Mouse (Mus musculus): ENCODE data around the gene Lrrc55. TPM values are rescaled to one million over a fixed set of nuclear protein-coding genes. Genes with fewer than 3 reads are reported as not detected.

Lrrc55 gene
- polyA plus RNA-seq, 1 experiment from 2014 or later: 14.5 TPM

GRCm38 (mm10) chr2:85139393-85139792 lies 57.6 kb downstream of the Lrrc55 start:
- no peak overlapping the region for H3K4me2 ChIP-seq
- WGBS: 68% methylated on average over 4 of the region's 4 CpGs
- H3K9me3 ChIP-seq: no peaks in the 10 kb centered on the region
- no peak for ATAC-seq (replicated peaks)
- no peaks in the 10 kb centered on the region for H3K36me3 ChIP-seq (replicated peaks)
- H3K4me3 ChIP-seq: no peak overlapping the region
- H3K27me3 ChIP-seq (replicated peaks): no peaks in the 10 kb centered on the region
- 0 out of 2 replicates have a peak, but pooled peaks cover 2% of the 10 kb centered on the region for H3K4me1 ChIP-seq
- no peak overlapping the region for H3K9ac ChIP-seq
- H3K27ac ChIP-seq: no peak overlapping the region

- H3K4me2 ChIP-seq: no peak overlapping the region
- H3K4me3 ChIP-seq: no peak overlapping the region
- no peaks in the 10 kb centered on the region for H3K36me3 ChIP-seq (replicated peaks)
- 37% methylated on average over 2 of the region's 2 CpGs for WGBS
- no peak for ATAC-seq (replicated peaks)
- H3K4me1 ChIP-seq: 0 out of 2 replicates have a peak, but pooled peaks cover 2% of the 10 kb centered on the region
- no peaks in the 10 kb centered on the region for H3K27me3 ChIP-seq (replicated peaks)
- no peak overlapping the region for H3K27ac ChIP-seq
- no peaks in the 10 kb centered on the region for H3K9me3 ChIP-seq
- H3K9ac ChIP-seq: no peak overlapping the region
Observed at GRCm38 (mm10) chr2:85138143-85138542, 58.9 kb downstream of the Lrrc55 start.

GRCm38 (mm10) chr2:85137601-85138140 lies 59.3 kb downstream of the Lrrc55 start:
- no peaks in the 10 kb centered on the region for H3K36me3 ChIP-seq (replicated peaks)
- peak overlapping the region; percentile 7; the same call in 1 of the 2 replicates for H3K4me3 ChIP-seq
- no peak overlapping the region for H3K27ac ChIP-seq
- no peak overlapping the region for H3K4me2 ChIP-seq
- 77% methylated on average over 10 of the region's 10 CpGs for WGBS
- H3K9ac ChIP-seq: no peak overlapping the region
- H3K4me1 ChIP-seq: 0 out of 2 replicates have a peak, but pooled peaks cover 2% of the 10 kb centered on the region
- no peaks in the 10 kb centered on the region for H3K27me3 ChIP-seq (replicated peaks)
- no peak for ATAC-seq (replicated peaks)
- no peaks in the 10 kb centered on the region for H3K9me3 ChIP-seq

- Histone ChIP-seq H3K27me3 (replicated peaks) (no peaks in the 10 kb centered on the region), H3K4me3 (no peak overlapping the region), H3K36me3 (replicated peaks) (no peaks in the 10 kb centered on the region), H3K9ac (no peak overlapping the region), H3K9me3 (no peaks in the 10 kb centered on the region), H3K27ac (no peak overlapping the region), H3K4me2 (no peak overlapping the region), H3K4me1 (0 out of 2 replicates have a peak, but pooled peaks cover 2% of the 10 kb centered on the region)
- no peak for ATAC-seq (replicated peaks)
- 86% methylated on average over 21 of the region's 21 CpGs for WGBS
Observed at GRCm38 (mm10) chr2:85136831-85137520, 60.0 kb downstream of the Lrrc55 start.

GRCm38 (mm10) chr2:85136089-85136488 lies 60.9 kb downstream of the Lrrc55 start, which contains the start of gene Aplnr:
Gene Aplnr, plus strand, starts transcription at chr2:85136225.
- Histone ChIP-seq H3K27me3 (replicated peaks) (no peaks in the 10 kb centered on the region), H3K36me3 (replicated peaks) (no peaks in the 10 kb centered on the region), H3K4me3 (no peak within 1 kb of the TSS), H3K27ac (no peak within 1 kb of the TSS), H3K9me3 (no peaks in the 10 kb centered on the region), H3K9ac (no peak within 1 kb of the TSS), H3K4me1 (0 out of 2 replicates have a peak, but pooled peaks cover 2% of the 10 kb centered on the region), H3K4me2 (no peak within 1 kb of the TSS)
- WGBS: 2% methylated on average over 4 of the region's 4 CpGs
- 0 out of 2 replicates have a peak, but pooled peaks have one; percentile 41 for ATAC-seq (replicated peaks)

GRCm38 (mm10) chr2:85135099-85135498 lies 61.9 kb downstream of the Lrrc55 start:
- no peak for ATAC-seq (replicated peaks)
- 71% methylated on average over 1 of the region's 1 CpGs for WGBS
- Histone ChIP-seq H3K36me3 (replicated peaks) (no peaks in the 10 kb centered on the region), H3K4me2 (no peak overlapping the region), H3K9ac (no peak overlapping the region), H3K27ac (no peak overlapping the region), H3K9me3 (no peaks in the 10 kb centered on the region), H3K4me3 (no peak overlapping the region), H3K4me1 (0 out of 2 replicates have a peak, but pooled peaks cover 2% of the 10 kb centered on the region), H3K27me3 (replicated peaks) (no peaks in the 10 kb centered on the region)

GRCm38 (mm10) chr2:85132204-85132603 lies 64.8 kb downstream of the Lrrc55 start:
- H3K4me3 ChIP-seq: no peak overlapping the region
- H3K4me2 ChIP-seq: no peak overlapping the region
- no peak for ATAC-seq (replicated peaks)
- WGBS: 73% methylated on average over 2 of the region's 2 CpGs
- H3K9ac ChIP-seq: no peak overlapping the region
- no peaks in the 10 kb centered on the region for H3K27me3 ChIP-seq (replicated peaks)
- 0 out of 2 replicates have a peak, but pooled peaks cover 2% of the 10 kb centered on the region for H3K4me1 ChIP-seq
- H3K9me3 ChIP-seq: no peaks in the 10 kb centered on the region
- H3K36me3 ChIP-seq (replicated peaks): no peaks in the 10 kb centered on the region
- H3K27ac ChIP-seq: no peak overlapping the region

- peak; percentile 61; the same call in 1 of the 2 replicates for ATAC-seq (replicated peaks)
- 36% methylated on average over 1 of the region's 1 CpGs for WGBS
- H3K9me3 ChIP-seq: no peaks in the 10 kb centered on the region
- H3K9ac ChIP-seq: no peak overlapping the region
- no peak overlapping the region for H3K4me2 ChIP-seq
- no peaks in the 10 kb centered on the region for H3K36me3 ChIP-seq (replicated peaks)
- no peak overlapping the region for H3K27ac ChIP-seq
- H3K27me3 ChIP-seq (replicated peaks): no peaks in the 10 kb centered on the region
- no peak overlapping the region for H3K4me3 ChIP-seq
- 0 out of 2 replicates have a peak, but pooled peaks cover 2% of the 10 kb centered on the region for H3K4me1 ChIP-seq
Observed at GRCm38 (mm10) chr2:85131724-85132123, 65.3 kb downstream of the Lrrc55 start.

GRCm38 (mm10) chr2:85131226-85131625 lies 65.8 kb downstream of the Lrrc55 start:
- no peak overlapping the region for H3K9ac ChIP-seq
- no peaks in the 10 kb centered on the region for H3K27me3 ChIP-seq (replicated peaks)
- no peak overlapping the region for H3K27ac ChIP-seq
- WGBS: 29% methylated on average over 2 of the region's 2 CpGs
- H3K36me3 ChIP-seq (replicated peaks): no peaks in the 10 kb centered on the region
- H3K9me3 ChIP-seq: no peaks in the 10 kb centered on the region
- H3K4me2 ChIP-seq: no peak overlapping the region
- H3K4me1 ChIP-seq: 0 out of 2 replicates have a peak, but pooled peaks cover 2% of the 10 kb centered on the region
- 0 out of 2 replicates have a peak, but pooled peaks have one; percentile 41 for ATAC-seq (replicated peaks)
- H3K4me3 ChIP-seq: no peak overlapping the region

GRCm38 (mm10) chr2:85129496-85129971 lies 67.5 kb downstream of the Lrrc55 start:
- no peak overlapping the region for H3K27ac ChIP-seq
- no peaks in the 10 kb centered on the region for H3K4me1 ChIP-seq
- ATAC-seq (replicated peaks): no peak
- no peak overlapping the region for H3K9ac ChIP-seq
- no peaks in the 10 kb centered on the region for H3K9me3 ChIP-seq
- H3K36me3 ChIP-seq (replicated peaks): no peaks in the 10 kb centered on the region
- no peak overlapping the region for H3K4me3 ChIP-seq
- H3K27me3 ChIP-seq (replicated peaks): no peaks in the 10 kb centered on the region
- 56% methylated on average over 6 of the region's 6 CpGs for WGBS
- H3K4me2 ChIP-seq: no peak overlapping the region

- H3K9me3 ChIP-seq: no peaks in the 10 kb centered on the region
- H3K9ac ChIP-seq: no peak overlapping the region
- ATAC-seq (replicated peaks): peak; percentile 95
- H3K27ac ChIP-seq: no peak overlapping the region
- H3K36me3 ChIP-seq (replicated peaks): no peaks in the 10 kb centered on the region
- no peak overlapping the region for H3K4me2 ChIP-seq
- WGBS: 40% methylated on average over 1 of the region's 1 CpGs
- no peaks in the 10 kb centered on the region for H3K4me1 ChIP-seq
- no peak overlapping the region for H3K4me3 ChIP-seq
- H3K27me3 ChIP-seq (replicated peaks): no peaks in the 10 kb centered on the region
Observed at GRCm38 (mm10) chr2:85123869-85124535, 73.0 kb downstream of the Lrrc55 start.

- no peaks in the 10 kb centered on the region for H3K4me1 ChIP-seq
- no peaks in the 10 kb centered on the region for H3K36me3 ChIP-seq (replicated peaks)
- H3K9ac ChIP-seq: no peak overlapping the region
- no peaks in the 10 kb centered on the region for H3K27me3 ChIP-seq (replicated peaks)
- no peak overlapping the region for H3K4me2 ChIP-seq
- no peaks in the 10 kb centered on the region for H3K9me3 ChIP-seq
- WGBS: 30% methylated on average over 5 of the region's 5 CpGs
- no peak overlapping the region for H3K27ac ChIP-seq
- no peak overlapping the region for H3K4me3 ChIP-seq
- peak; percentile 88 for ATAC-seq (replicated peaks)
Observed at GRCm38 (mm10) chr2:85123187-85123868, 73.7 kb downstream of the Lrrc55 start.
